14 mouse cellular contexts compared by ENCODE assay signal in genomic region chr9:32645475-32645874, GRCm38 (mm10). TPM values are rescaled to one million over a fixed set of nuclear protein-coding genes. Genes with fewer than 3 reads are reported as not detected.
DNase-seq lines count a peak whose midpoint lies in the region; ATAC-seq lines count a peak whose summit lies in the region.
"Had no signal": no experiment of that assay in that cellular context is flagged by ENCODE, and none has a peak within 500 bp of the region (broad histone marks: within the 10 kb centered on the region; RNA-seq: fewer than 3 reads in every experiment).

No protein-coding gene starts in this region.

- no peaks in the 10 kb centered on the region for H3K9me3 ChIP-seq in heart, embryonic 15.5 days (replicated peaks)
- H3K9me3 ChIP-seq in midbrain, embryonic 14.5 days (ENCODE audit: control insufficient read depth, low read length): no peaks in the 10 kb centered on the region
- H3K9me3 ChIP-seq in midbrain, embryonic 13.5 days: no peaks in the 10 kb centered on the region
- no peaks in the 10 kb centered on the region for H3K9me3 ChIP-seq in stomach, embryonic 14.5 days (ENCODE audit: control insufficient read depth, low read depth, low read length)
- no peaks in the 10 kb centered on the region for H3K9me3 ChIP-seq in forebrain, embryonic 13.5 days (replicated peaks)
- H3K9me3 ChIP-seq: forebrain, embryonic 12.5 days; neural tube, embryonic 12.5 days had no signal

- H3K36me3 ChIP-seq in heart, embryonic 15.5 days: no peaks in the 10 kb centered on the region
- no peaks in the 10 kb centered on the region for H3K36me3 ChIP-seq in midbrain, embryonic 14.5 days (ENCODE audit: control insufficient read depth, insufficient read depth, low read length)
- no peaks in the 10 kb centered on the region for H3K36me3 ChIP-seq in midbrain, embryonic 13.5 days
- no peaks in the 10 kb centered on the region for H3K36me3 ChIP-seq in stomach, embryonic 14.5 days (ENCODE audit: control insufficient read depth, insufficient read depth, low read length)
- no peaks in the 10 kb centered on the region for H3K36me3 ChIP-seq in forebrain, embryonic 13.5 days (ENCODE audit: poor library complexity, severe bottlenecking)
- H3K36me3 ChIP-seq: forebrain, embryonic 12.5 days; neural tube, embryonic 12.5 days had no signal

- H3K4me2 ChIP-seq in heart, embryonic 15.5 days: peak overlapping the region; percentile 60
- H3K4me2 ChIP-seq in midbrain, embryonic 14.5 days (ENCODE audit: low read length): 0 out of 2 replicates have a peak overlapping the region, but pooled peaks have one; percentile 15
- no peak overlapping the region for H3K4me2 ChIP-seq in midbrain, embryonic 13.5 days (replicated peaks)
- H3K4me2 ChIP-seq in stomach, embryonic 14.5 days (replicated peaks; ENCODE audit: low read depth, low read length): peak overlapping the region; percentile 47
- H3K4me2 ChIP-seq in forebrain, embryonic 13.5 days: no peak overlapping the region
- H3K4me2 ChIP-seq: forebrain, embryonic 12.5 days had no signal

- H3K27ac ChIP-seq in heart, embryonic 15.5 days: peak overlapping the region; percentile 79
- H3K27ac ChIP-seq in midbrain, embryonic 14.5 days (replicated peaks; ENCODE audit: low read depth, low read length): no peak overlapping the region
- no peak overlapping the region for H3K27ac ChIP-seq in midbrain, embryonic 13.5 days
- peak overlapping the region; percentile 85 for H3K27ac ChIP-seq in stomach, embryonic 14.5 days (ENCODE audit: low read length)
- no peak overlapping the region for H3K27ac ChIP-seq in forebrain, embryonic 13.5 days
- H3K27ac ChIP-seq: forebrain, embryonic 12.5 days; neural tube, embryonic 12.5 days had no signal

- no peaks in the 10 kb centered on the region for H3K27me3 ChIP-seq in heart, embryonic 15.5 days
- H3K27me3 ChIP-seq in midbrain, embryonic 14.5 days (ENCODE audit: control insufficient read depth, insufficient read depth, low read length): peaks cover 4% of the 10 kb centered on the region; the same call in 1 of the 2 replicates
- H3K27me3 ChIP-seq in midbrain, embryonic 13.5 days: peaks cover 38% of the 10 kb centered on the region
- H3K27me3 ChIP-seq in stomach, embryonic 14.5 days (ENCODE audit: control insufficient read depth, insufficient read depth, low read length): 0 out of 2 replicates have a peak, but pooled peaks cover 2% of the 10 kb centered on the region
- H3K27me3 ChIP-seq in forebrain, embryonic 13.5 days: peaks cover 49% of the 10 kb centered on the region

- 0 out of 2 replicates have a peak overlapping the region, but pooled peaks have one; percentile 10 for H3K9ac ChIP-seq in heart, embryonic 15.5 days
- H3K9ac ChIP-seq in midbrain, embryonic 14.5 days (replicated peaks; ENCODE audit: low read length): no peak overlapping the region
- no peak overlapping the region for H3K9ac ChIP-seq in midbrain, embryonic 13.5 days (replicated peaks)
- no peak overlapping the region for H3K9ac ChIP-seq in stomach, embryonic 14.5 days (replicated peaks; ENCODE audit: low read depth, low read length)
- no peak overlapping the region for H3K9ac ChIP-seq in forebrain, embryonic 13.5 days
- H3K9ac ChIP-seq: forebrain, embryonic 12.5 days; neural tube, embryonic 12.5 days had no signal

- ATAC-seq in heart, embryonic 15.5 days (replicated peaks; ENCODE audit: insufficient number of reproducible peaks, insufficient read depth, low FRiP score, low read depth): no peak
- ATAC-seq in midbrain, embryonic 14.5 days (ENCODE audit: low FRiP score, low TSS enrichment): no peak
- no peak for ATAC-seq in midbrain, embryonic 13.5 days
- ATAC-seq in hematopoietic stem cell, adult 5-6 weeks (replicated peaks in 1 of 2; ENCODE audit: insufficient read depth in 1 of 2, low FRiP score in 2 of 2, low TSS enrichment in 1 of 2, low read depth in 1 of 2, poor library complexity in 2 of 2, severe bottlenecking in 2 of 2): peak; percentile 42 to 58; a peak in 3 of 4 replicates
- ATAC-seq in stomach, embryonic 14.5 days (ENCODE audit: insufficient number of reproducible peaks, insufficient read depth, low FRiP score, low read depth): no peak
- no peak for ATAC-seq in forebrain, embryonic 13.5 days

- 15% methylated on average over 9 of the region's 9 CpGs for WGBS in heart, embryonic 15.5 days
- WGBS in midbrain, embryonic 14.5 days: 10% methylated on average over 9 of the region's 9 CpGs
- 12% methylated on average over 9 of the region's 9 CpGs for WGBS in midbrain, embryonic 13.5 days
- WGBS in stomach, embryonic 14.5 days: 10% methylated on average over 9 of the region's 9 CpGs
- 10% methylated on average over 9 of the region's 9 CpGs for WGBS in forebrain, embryonic 13.5 days

- H3K4me1 ChIP-seq in heart, embryonic 15.5 days (replicated peaks): peaks cover 18% of the 10 kb centered on the region
- H3K4me1 ChIP-seq in midbrain, embryonic 14.5 days (ENCODE audit: control insufficient read depth, insufficient read depth, low read length): no peaks in the 10 kb centered on the region
- H3K4me1 ChIP-seq in midbrain, embryonic 13.5 days (replicated peaks): 0 out of 2 replicates have a peak, but pooled peaks cover 5% of the 10 kb centered on the region
- peaks cover 21% of the 10 kb centered on the region for H3K4me1 ChIP-seq in stomach, embryonic 14.5 days (ENCODE audit: control insufficient read depth, insufficient read depth, low read length)
- H3K4me1 ChIP-seq in forebrain, embryonic 13.5 days: no peaks in the 10 kb centered on the region
- H3K4me1 ChIP-seq: neural tube, embryonic 12.5 days had no signal

- peak overlapping the region; percentile 32 for H3K4me3 ChIP-seq in heart, embryonic 15.5 days
- H3K4me3 ChIP-seq in midbrain, embryonic 14.5 days (replicated peaks; ENCODE audit: low read depth, low read length): no peak overlapping the region
- no peak overlapping the region for H3K4me3 ChIP-seq in midbrain, embryonic 13.5 days (replicated peaks)
- peak overlapping the region; percentile 17; the same call in 1 of the 2 replicates for H3K4me3 ChIP-seq in stomach, embryonic 14.5 days (ENCODE audit: low read depth, low read length)
- H3K4me3 ChIP-seq in forebrain, embryonic 13.5 days: no peak overlapping the region
- H3K4me3 ChIP-seq: forebrain, embryonic 12.5 days; neural tube, embryonic 12.5 days had no signal

- intact Hi-C loops in heart, postnatal 10 days (cut with DNase I): no loop called here

- no peak for DNase-seq in heart, postnatal 10 days
- DNase-seq in midbrain, embryonic 14.5 days: peak; percentile 17
- DNase-seq in spleen, adult 12 weeks (ENCODE audit: low spot score): no peak
- DNase-seq: adrenal gland, adult 8-10 months; cerebellum, adult 2 months; kidney, postnatal 25 days; lung, adult 18-20 months had no signal

RNA-seq across cellular contexts. Expression of gene Ets1, which starts 9.5 kb away (rescaled TPM):
- 46.3 and 54.9 TPM in 2 replicates for polyA plus RNA-seq in heart, embryonic 15.5 days (2015; fragmentation: Nextera tagmentation; extraction: Ambion mirVana)
- 100 to 1,000 TPM; 119 to 154 TPM for total RNA-seq in heart, postnatal 10 days (2021)
- 8.3 and 19.6 TPM in 2 replicates for polyA plus RNA-seq in midbrain, embryonic 14.5 days (2014; fragmentation: Nextera tagmentation; extraction: Ambion mirVana)
- polyA plus RNA-seq in midbrain, embryonic 13.5 days (2015; fragmentation: Nextera tagmentation; extraction: Ambion mirVana): 18.3 and 18.9 TPM in 2 replicates
- total RNA-seq in hematopoietic stem cell, adult 5-6 weeks (2017): 25.9 and 36.7 TPM in 2 replicates
- 40.9 and 41.7 TPM in 2 replicates for polyA plus RNA-seq in stomach, embryonic 14.5 days (2014; fragmentation: Nextera tagmentation; extraction: Ambion mirVana)
- 16.0 and 16.7 TPM in 2 replicates for polyA plus RNA-seq in forebrain, embryonic 13.5 days (2015; fragmentation: Nextera tagmentation; extraction: Ambion mirVana)

Comparison
In these comparisons a context has a peak if more than half of its experiments do, and no peak if none do; other contexts are left out.
1. H3K4me2 ChIP-seq: peak in heart, embryonic 15.5 days (single experiment), midbrain, embryonic 14.5 days (single experiment) and stomach, embryonic 14.5 days (single experiment); none in midbrain, embryonic 13.5 days (single experiment) and forebrain, embryonic 13.5 days (single experiment).
2. ATAC-seq: peak in hematopoietic stem cell, adult 5-6 weeks (2 of 2); none in heart, embryonic 15.5 days (single experiment), midbrain, embryonic 14.5 days (single experiment), midbrain, embryonic 13.5 days (single experiment), stomach, embryonic 14.5 days (single experiment) and forebrain, embryonic 13.5 days (single experiment).
3. H3K27ac ChIP-seq: peak in heart, embryonic 15.5 days (single experiment) and stomach, embryonic 14.5 days (single experiment); none in midbrain, embryonic 14.5 days (single experiment), midbrain, embryonic 13.5 days (single experiment) and forebrain, embryonic 13.5 days (single experiment).
4. H3K4me3 ChIP-seq: peak in heart, embryonic 15.5 days (single experiment) and stomach, embryonic 14.5 days (single experiment); none in midbrain, embryonic 14.5 days (single experiment), midbrain, embryonic 13.5 days (single experiment) and forebrain, embryonic 13.5 days (single experiment).